Mouse (Mus musculus) midbrain, embryonic 16.5 days (tissue): ENCODE measurements around the gene Hadha. TPM values are rescaled to one million over a fixed set of nuclear protein-coding genes. Genes with fewer than 3 reads are reported as not detected.
A peak's percentile ranks its signal among the peaks of the same experiment; 100 is the strongest.

Experiments
- ATAC-seq: fragments of 200-750 bp; cut with Nextera tagmentation; 2 replicates; pipeline ENCODE4 v1.8.0; 2017; ENCODE audit warnings: moderate TSS enrichment
- H3K27ac ChIP-seq: fragments of 300-500 bp; sonication (generic); 2 replicates; pipeline ENCODE4 v1.5.1; 2014; ENCODE audit warnings: mild to moderate bottlenecking, low read length, mixed read lengths
- H3K27me3 ChIP-seq: fragments of 300-500 bp; sonication (generic); 2 replicates; pipeline ENCODE4 v1.6.1; 2014; ENCODE audit warnings: low read depth, low read length, mixed read lengths; ENCODE audit not compliant: control insufficient read depth, insufficient read depth
- H3K36me3 ChIP-seq: fragments of 300-500 bp; sonication (generic); 2 replicates; pipeline ENCODE4 v1.6.1; 2014; ENCODE audit warnings: mild to moderate bottlenecking, low read length, moderate library complexity, mixed read lengths; ENCODE audit not compliant: control insufficient read depth, insufficient read depth
- H3K4me1 ChIP-seq: fragments of 300-500 bp; sonication (generic); 2 replicates; pipeline ENCODE4 v1.6.1; 2014; ENCODE audit warnings: mild to moderate bottlenecking, low read length, mixed read lengths; ENCODE audit not compliant: control insufficient read depth, insufficient read depth
- H3K4me2 ChIP-seq: fragments of 300-500 bp; sonication (generic); 2 replicates; pipeline ENCODE4 v1.6.1; 2014; ENCODE audit warnings: mild to moderate bottlenecking, low read length, mixed read lengths
- H3K4me3 ChIP-seq: fragments of 300-500 bp; sonication (generic); 2 replicates; pipeline ENCODE4 v1.5.1; 2014; ENCODE audit warnings: low read depth, mild to moderate bottlenecking, low read length, moderate library complexity, mixed read lengths
- H3K9ac ChIP-seq: fragments of 300-500 bp; sonication (generic); 2 replicates; pipeline ENCODE4 v1.6.1; 2014; ENCODE audit warnings: low read depth, low read length, mixed read lengths
- H3K9me3 ChIP-seq: fragments of 300-500 bp; sonication (generic); replicated peaks from 2 replicates; pipeline ENCODE4 v1.6.1; 2014; ENCODE audit warnings: mild to moderate bottlenecking, low read length, mixed read lengths; ENCODE audit not compliant: control insufficient read depth, poor library complexity, severe bottlenecking
- WGBS: fragments of 180-500 bp; shearing (Covaris S2); extraction: QIAGEN DNeasy Blood & Tissue Kit; methylation state at CpG from one replicate; pipeline ENCODE4 v1.1.7; 2014; 5-methylcytosine and 5-hydroxymethylcytosine counted together
- polyA plus RNA-seq: library from polyadenylated mRNA; unstranded; fragments of >200 nt; fragmentation: Nextera tagmentation; extraction: Ambion mirVana; gene quantifications from 2 replicates; pipeline ENCODE4 v1.2.1, GENCODE M21; 2015

Hadha gene
- polyA plus RNA-seq, 1 experiment from 2014 or later, result 62.3 TPM

GRCm38 (mm10) chr5:30159601-30160000 is 4.6 kb upstream of the Hadha start:
- H3K9me3 ChIP-seq, result no peaks in the 10 kb centered on the region
- no peak overlapping the region for H3K4me2 ChIP-seq
- H3K27ac ChIP-seq, result no peak overlapping the region
- H3K4me3 ChIP-seq, result no peak overlapping the region
- no peaks in the 10 kb centered on the region for H3K36me3 ChIP-seq
- no peak overlapping the region for H3K9ac ChIP-seq
- H3K27me3 ChIP-seq, result no peaks in the 10 kb centered on the region
- 91% methylated on average over 6 of the region's 6 CpGs for WGBS
- peaks cover 14% of the 10 kb centered on the region for H3K4me1 ChIP-seq
- no peak for ATAC-seq

- H3K4me2 ChIP-seq, result peak overlapping the region; percentile 80
- no peaks in the 10 kb centered on the region for H3K9me3 ChIP-seq
- peaks cover 28% of the 10 kb centered on the region for H3K4me1 ChIP-seq
- H3K36me3 ChIP-seq, result no peaks in the 10 kb centered on the region
- peak overlapping the region; percentile 91 for H3K4me3 ChIP-seq
- 33% methylated on average over 13 of the region's 13 CpGs for WGBS
- H3K9ac ChIP-seq, result peak overlapping the region; percentile 88
- no peak for ATAC-seq
- peak overlapping the region; percentile 93 for H3K27ac ChIP-seq
- no peaks in the 10 kb centered on the region for H3K27me3 ChIP-seq
Observed at GRCm38 (mm10) chr5:30155821-30156629, 1.1 kb upstream of the Hadha start.

GRCm38 (mm10) chr5:30155395-30155792 is 432 bp upstream of the Hadha start:
- under 1% methylated on average over 31 of the region's 31 CpGs for WGBS
- Histone ChIP-seq H3K27me3 (no peaks in the 10 kb centered on the region), H3K9ac (peak overlapping the region; percentile 88), H3K4me1 (peaks cover 28% of the 10 kb centered on the region), H3K4me2 (peak overlapping the region; percentile 80), H3K9me3 (no peaks in the 10 kb centered on the region), H3K27ac (peak overlapping the region; percentile 93), H3K4me3 (peak overlapping the region; percentile 91), H3K36me3 (no peaks in the 10 kb centered on the region)
- ATAC-seq, result peak; percentile 80

GRCm38 (mm10) chr5:30154013-30154412 is 949 bp downstream of the Hadha start:
- 19% methylated on average over 4 of the region's 4 CpGs for WGBS

GRCm38 (mm10) chr5:30153222-30153621 is 1.7 kb downstream of the Hadha start:
- H3K9me3 ChIP-seq, result no peaks in the 10 kb centered on the region
- H3K27ac ChIP-seq, result no peak overlapping the region
- H3K9ac ChIP-seq, result no peak overlapping the region
- no peaks in the 10 kb centered on the region for H3K36me3 ChIP-seq
- 94% methylated on average over 2 of the region's 2 CpGs for WGBS
- no peak for ATAC-seq
- H3K4me3 ChIP-seq, result no peak overlapping the region
- no peak overlapping the region for H3K4me2 ChIP-seq
- H3K4me1 ChIP-seq, result peaks cover 28% of the 10 kb centered on the region
- H3K27me3 ChIP-seq, result no peaks in the 10 kb centered on the region

More at GRCm38 (mm10) chr5:30154013-30154412, 949 bp downstream of the Hadha start:
- Histone ChIP-seq H3K4me1 (peaks cover 28% of the 10 kb centered on the region), H3K36me3 (no peaks in the 10 kb centered on the region), H3K9me3 (no peaks in the 10 kb centered on the region), H3K4me3 (peak overlapping the region; percentile 91), H3K9ac (peak overlapping the region; percentile 88), H3K4me2 (peak overlapping the region; percentile 84), H3K27ac (peak overlapping the region; percentile 93; the same call in 1 of the 2 replicates), H3K27me3 (no peaks in the 10 kb centered on the region)
- no peak for ATAC-seq

GRCm38 (mm10) chr5:30152413-30152812 is 2.5 kb downstream of the Hadha start:
- Histone ChIP-seq H3K27me3 (no peaks in the 10 kb centered on the region), H3K4me1 (peaks cover 25% of the 10 kb centered on the region), H3K27ac (no peak overlapping the region), H3K9me3 (no peaks in the 10 kb centered on the region), H3K4me3 (no peak overlapping the region), H3K9ac (no peak overlapping the region), H3K4me2 (no peak overlapping the region), H3K36me3 (no peaks in the 10 kb centered on the region)
- WGBS, result 100% methylated on average over 1 of the region's 1 CpGs
- ATAC-seq, result no peak

- H3K9me3 ChIP-seq, result no peaks in the 10 kb centered on the region
- H3K27ac ChIP-seq, result no peak overlapping the region
- H3K4me3 ChIP-seq, result no peak overlapping the region
- H3K4me2 ChIP-seq, result no peak overlapping the region
- no peak overlapping the region for H3K9ac ChIP-seq
- 73% methylated on average over 4 of the region's 4 CpGs for WGBS
- ATAC-seq, result no peak
- H3K4me1 ChIP-seq, result peaks cover 25% of the 10 kb centered on the region
- H3K36me3 ChIP-seq, result no peaks in the 10 kb centered on the region
- H3K27me3 ChIP-seq, result no peaks in the 10 kb centered on the region
Observed at GRCm38 (mm10) chr5:30152007-30152406, 3.0 kb downstream of the Hadha start.

GRCm38 (mm10) chr5:30148133-30148920 is 6.6 kb downstream of the Hadha start:
- Histone ChIP-seq H3K4me2 (no peak overlapping the region), H3K4me1 (peaks cover 9% of the 10 kb centered on the region; the same call in 1 of the 2 replicates), H3K4me3 (no peak overlapping the region), H3K9me3 (no peaks in the 10 kb centered on the region), H3K9ac (no peak overlapping the region), H3K27ac (no peak overlapping the region), H3K27me3 (no peaks in the 10 kb centered on the region), H3K36me3 (peaks cover 17% of the 10 kb centered on the region)
- WGBS, result 83% methylated on average over 5 of the region's 5 CpGs
- ATAC-seq, result no peak

GRCm38 (mm10) chr5:30146526-30146925 is 8.4 kb downstream of the Hadha start:
- Histone ChIP-seq H3K9me3 (no peaks in the 10 kb centered on the region), H3K4me1 (peaks cover 3% of the 10 kb centered on the region; the same call in 1 of the 2 replicates), H3K27ac (no peak overlapping the region), H3K36me3 (peaks cover 25% of the 10 kb centered on the region), H3K9ac (no peak overlapping the region), H3K27me3 (no peaks in the 10 kb centered on the region), H3K4me2 (no peak overlapping the region), H3K4me3 (no peak overlapping the region)
- 94% methylated on average over 6 of the region's 6 CpGs for WGBS
- ATAC-seq, result no peak
